Mouse (Mus musculus) megakaryocyte, embryonic 14.5 days (primary cell): ENCODE results near the gene Gm45140.

Experiments used
- FLI1 ChIP-seq: IDR thresholded peaks from 2 replicates; pipeline ENCODE4 v1.6.1; 2012; ENCODE audit warnings: low read length, inconsistent platforms, mixed read lengths
- GATA1 ChIP-seq: IDR thresholded peaks from 3 replicates; pipeline ENCODE4 v1.6.1; 2012; ENCODE audit warnings: mixed read lengths, low read length, inconsistent platforms, borderline replicate concordance

DNA sequence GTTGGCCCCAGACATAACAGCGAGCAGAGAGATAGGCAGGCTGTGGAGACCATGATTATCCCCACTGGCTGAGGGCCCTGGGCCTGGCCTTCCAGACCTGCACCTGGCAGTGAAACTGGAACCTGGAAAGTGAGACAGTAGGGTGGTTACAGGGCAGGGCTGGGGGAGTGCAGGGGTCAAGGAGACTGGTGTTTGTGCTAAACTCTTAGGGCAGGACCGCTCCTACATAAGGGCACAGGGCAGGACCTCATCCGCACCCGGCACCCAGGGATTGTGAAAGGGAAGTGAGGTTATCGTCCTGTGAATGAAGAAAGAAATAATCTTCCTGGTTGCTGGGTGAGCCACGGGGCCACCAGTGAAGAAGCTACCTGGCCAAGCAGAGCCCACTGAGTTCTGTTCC, 45.8 kb downstream of the Gm45140 start:
- TF ChIP-seq GATA1 (no peak), FLI1 (no peak)
